Mouse (Mus musculus) hematopoietic stem cell, adult 5-6 weeks (primary cell): ENCODE data around the gene Slc22a23. TPM values are rescaled to one million over a fixed set of nuclear protein-coding genes. Genes with fewer than 3 reads are reported as not detected.

ENCODE experiments used
- ATAC-seq, 2 experiments: fragments of 125-278 bp in 1 of 2; replicated peaks in 1 of 2; 2 replicates each; pipeline ENCODE4 v1.8.0; 2016 to 2017; ENCODE audit warnings: inconsistent platforms in 2 of 2, mild to moderate bottlenecking in 2 of 2, moderate number of reproducible peaks in 2 of 2, low read depth in 1 of 2, moderate TSS enrichment in 1 of 2; ENCODE audit not compliant: low FRiP score in 2 of 2, poor library complexity in 2 of 2, severe bottlenecking in 2 of 2, insufficient read depth in 1 of 2, low TSS enrichment in 1 of 2
- total RNA-seq: library from RNA; stranded (forward); fragments of 172-1452, 232-1000 nt; gene quantifications from 2 replicates; pipeline ENCODE4 v1.2.3, GENCODE M21; 2017

Gene Slc22a23
- total RNA-seq, 1 experiment from 2014 or later = 5.1 TPM

DNA sequence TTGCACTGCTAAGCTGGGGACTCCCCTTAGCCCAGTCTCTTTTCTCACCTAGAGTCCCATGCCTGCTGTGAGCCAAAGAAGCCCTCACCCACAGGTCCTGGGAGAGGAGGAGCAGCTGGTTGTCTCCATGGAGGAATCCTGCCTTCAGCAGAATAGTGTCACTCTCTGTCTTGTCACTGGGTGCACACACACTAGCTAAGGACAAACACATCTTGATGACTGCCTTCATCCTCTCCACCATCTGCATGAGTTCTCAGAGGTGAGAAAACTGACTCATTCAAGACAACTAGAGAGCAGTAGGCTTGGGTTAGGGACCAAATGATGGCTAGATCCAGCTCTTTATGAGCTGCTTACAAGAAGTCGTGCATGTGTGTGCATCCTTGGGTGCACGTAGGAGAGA lies 55.4 kb downstream of the Slc22a23 start:
- no peak for ATAC-seq

DNA sequence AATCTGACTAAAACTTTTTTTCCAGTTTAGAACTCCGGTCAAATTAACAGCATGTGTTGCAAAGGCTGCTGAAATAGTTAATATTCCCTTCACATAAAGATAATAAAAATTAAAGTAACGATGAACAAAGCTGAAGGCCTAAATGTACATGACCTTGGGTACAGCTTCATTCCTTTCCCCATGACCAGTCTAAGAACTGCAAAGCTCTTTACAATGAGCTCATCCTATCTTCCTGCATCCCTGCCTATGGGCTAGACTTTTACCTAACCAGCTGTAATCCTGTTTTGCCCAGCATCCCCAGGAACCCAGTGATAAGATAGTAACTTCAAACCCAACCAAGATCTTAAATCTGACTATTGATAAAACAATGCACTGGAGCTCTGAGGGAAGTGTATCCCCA lies 56.9 kb downstream of the Slc22a23 start:
- ATAC-seq = no peak

DNA sequence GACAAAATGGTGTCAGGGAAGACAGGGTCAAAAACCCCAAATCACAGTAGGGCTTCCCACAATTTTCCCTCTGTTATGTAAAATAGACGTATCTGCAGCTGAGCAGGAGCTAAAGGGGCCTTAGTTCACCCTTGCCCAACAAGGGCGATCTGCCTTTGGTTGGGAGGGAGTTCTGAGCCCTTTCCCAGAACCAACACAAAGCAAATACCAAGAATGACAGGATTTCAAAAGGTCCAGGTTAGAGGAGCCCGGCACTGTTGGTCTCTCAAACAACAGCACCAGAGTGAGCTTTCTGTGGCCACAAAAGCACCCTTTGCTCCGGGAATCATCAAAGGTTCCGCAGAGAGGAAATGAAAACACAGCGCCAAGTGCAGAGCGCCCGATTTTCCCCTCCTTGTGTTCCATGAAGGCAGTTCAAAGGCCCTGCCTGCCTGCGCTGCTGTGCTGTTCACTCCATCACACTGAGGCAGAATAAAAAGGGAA lies 57.3 kb downstream of the Slc22a23 start:
- ATAC-seq = no peak

DNA sequence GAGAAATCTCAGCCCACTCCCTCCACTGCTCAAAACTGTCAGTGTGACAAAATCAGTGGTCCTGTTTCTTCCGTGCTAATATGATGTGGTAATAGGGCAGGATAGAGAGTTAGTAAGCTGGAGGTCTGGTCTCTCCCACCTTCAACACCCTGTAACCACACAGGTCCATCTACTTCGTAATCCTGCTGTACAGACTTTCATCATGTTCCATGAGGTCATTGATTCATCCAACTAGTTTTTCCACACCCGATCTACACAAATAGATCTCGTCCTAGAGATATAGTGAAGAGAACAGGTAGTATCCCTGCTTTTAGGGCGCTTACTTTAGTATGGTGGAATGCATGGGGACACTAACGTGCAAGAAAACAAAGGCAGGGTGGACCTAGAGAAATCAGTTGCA lies 63.6 kb downstream of the Slc22a23 start:
- no peak for ATAC-seq

DNA sequence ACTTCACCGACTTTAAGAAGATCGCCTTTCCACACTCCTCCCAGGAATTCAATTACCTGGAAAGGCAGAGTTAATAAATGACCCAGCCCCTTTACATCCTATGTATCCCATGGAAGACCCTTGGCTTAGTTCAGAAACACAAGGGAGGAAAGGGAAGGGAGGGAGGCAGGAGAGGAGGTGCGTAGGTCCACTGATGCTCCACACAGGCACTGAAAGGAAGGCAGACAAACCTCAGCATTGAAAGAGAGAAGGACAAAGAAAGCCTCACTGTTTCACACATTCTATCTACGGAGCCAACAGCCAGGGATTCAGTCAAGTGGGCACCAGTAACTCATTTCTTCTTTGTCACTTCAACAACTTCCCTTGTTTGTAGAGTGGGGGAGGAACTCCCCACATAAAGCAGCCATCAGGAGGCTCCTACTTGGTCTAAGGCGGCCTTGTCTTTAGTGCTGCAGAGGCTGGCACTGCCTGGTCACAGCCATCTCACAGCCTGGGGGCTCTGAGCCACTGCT lies 66.2 kb downstream of the Slc22a23 start:
- no peak for ATAC-seq

DNA sequence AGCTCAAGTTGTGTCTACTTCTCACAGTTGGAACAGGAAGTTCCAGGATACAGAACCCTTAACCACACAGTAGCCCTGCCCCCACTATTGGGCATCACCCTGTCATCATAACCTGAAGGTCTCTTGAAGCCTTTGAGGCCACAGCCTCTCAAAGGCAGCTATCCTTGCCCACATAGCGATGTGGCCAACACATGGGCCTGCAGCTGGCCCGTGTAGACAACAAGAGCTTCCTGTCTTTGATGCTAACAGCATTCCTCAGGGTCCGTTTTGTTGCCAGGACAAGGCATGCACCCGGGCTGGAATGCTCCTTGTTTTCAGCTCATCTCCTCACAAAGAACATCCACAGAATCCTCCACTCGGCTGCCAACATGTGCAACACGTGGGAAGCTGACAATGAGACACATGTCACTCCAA lies 66.7 kb downstream of the Slc22a23 start:
- peak; percentile 38 to 63 for ATAC-seq

DNA sequence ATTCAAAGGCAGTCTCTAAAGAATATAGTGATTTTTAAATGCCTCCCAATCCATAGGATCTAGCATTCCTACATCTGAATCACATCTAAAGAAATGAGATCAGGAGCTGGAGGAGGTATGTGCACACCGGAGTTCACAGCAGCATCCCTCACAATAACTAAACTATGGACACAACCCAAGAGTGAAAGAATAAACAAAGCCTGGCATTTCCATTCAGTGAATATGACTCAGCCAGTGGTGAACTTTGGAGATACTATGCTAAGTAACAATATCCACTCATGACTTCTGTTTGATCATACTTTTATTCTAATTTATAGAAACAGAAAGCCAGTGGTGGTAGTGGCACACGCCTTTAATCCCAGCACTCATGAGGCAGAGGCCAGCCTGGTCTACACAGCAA lies 67.4 kb downstream of the Slc22a23 start:
- ATAC-seq = no peak

DNA sequence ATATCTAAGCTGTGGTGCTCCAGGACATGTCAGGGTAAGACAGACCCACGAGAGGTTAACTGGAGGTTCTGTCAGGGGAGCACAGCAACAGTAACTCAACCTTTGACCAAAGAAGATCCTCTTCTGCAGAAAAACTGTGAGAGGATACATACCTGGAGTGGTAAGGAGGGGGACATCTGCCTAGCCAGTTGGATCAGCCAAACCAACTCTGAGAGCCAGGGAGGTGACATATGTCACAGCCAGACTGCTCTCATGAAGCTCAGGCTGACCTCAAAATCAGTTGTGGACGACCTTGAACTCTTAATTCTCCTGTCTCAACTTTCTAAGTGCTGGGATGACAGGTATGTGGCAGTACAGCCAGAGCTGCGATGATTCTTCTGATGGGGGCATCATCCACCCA lies 68.0 kb downstream of the Slc22a23 start:
- no peak for ATAC-seq

DNA sequence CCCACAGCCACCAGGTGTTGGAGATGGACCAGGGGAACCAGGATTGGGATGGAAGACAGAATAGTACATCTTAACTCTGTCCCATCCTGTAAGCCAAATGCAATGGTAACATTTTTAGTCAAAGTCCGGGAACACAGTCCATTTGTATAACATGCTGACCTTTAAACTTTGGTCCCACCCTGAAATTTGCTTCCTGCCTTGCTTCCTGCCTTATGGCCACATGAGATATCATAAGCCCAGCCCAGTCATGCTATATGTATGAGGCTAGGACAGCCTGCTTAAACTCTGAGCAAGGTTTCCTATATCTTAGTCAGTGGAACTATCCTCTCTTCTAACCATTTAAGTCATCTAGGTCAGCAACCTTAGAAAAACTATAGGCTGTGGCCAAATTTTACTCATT lies 70.1 kb downstream of the Slc22a23 start:
- ATAC-seq = no peak

DNA sequence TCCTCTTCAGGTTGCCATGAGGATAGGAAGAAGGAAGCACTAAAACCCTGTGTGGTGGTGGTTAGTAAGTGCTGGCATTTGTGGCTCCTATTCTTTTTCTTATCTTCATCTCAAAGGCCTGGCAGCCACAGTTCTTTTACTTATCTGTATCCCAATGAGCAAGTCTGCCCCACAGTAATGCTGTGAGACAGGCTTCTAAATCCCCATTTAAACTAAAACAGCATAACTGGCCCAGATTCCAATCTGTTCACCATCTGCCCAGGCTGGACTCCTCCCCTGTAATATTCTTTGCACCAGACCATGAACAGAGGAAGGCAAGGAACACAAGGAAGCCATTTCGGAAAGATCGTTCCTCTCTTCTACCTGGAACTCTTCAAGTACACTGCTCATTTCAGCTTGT lies 70.6 kb downstream of the Slc22a23 start:
- no peak for ATAC-seq

DNA sequence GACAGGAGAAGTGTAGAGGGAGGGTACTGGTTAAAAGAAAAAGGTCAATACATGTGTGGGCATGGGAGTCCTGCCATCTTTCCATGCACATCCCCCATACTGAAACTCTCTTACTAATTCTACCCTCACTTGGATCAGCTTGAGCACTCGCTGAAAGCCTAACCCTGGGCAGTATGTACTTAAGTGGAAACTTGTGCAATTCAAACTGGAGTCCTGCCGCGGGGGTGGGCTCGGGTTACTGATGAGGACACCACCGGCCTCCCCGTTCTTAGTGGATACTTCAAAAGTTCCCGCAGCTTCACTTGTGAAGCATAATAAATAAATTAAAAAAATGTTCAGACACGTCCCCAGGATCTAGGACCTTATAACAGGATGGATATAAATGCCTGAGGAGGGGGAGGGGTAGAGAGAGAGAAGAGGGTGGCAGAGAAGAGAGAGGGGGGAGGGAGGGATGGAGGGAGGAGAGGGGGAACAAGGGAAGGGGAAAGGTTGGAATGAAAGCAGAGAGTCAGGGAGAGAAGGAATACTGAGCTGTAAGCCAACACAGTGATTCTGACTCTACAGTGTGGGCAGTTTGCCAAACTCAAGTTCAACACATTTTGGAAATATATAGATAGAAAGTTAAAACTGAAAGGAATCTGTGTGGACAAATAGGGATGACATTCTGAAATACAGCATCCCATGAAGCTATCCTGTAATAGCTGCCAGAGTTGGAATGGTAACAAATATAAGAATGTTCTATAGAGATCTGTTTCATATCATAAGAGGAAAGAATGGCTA lies 72.5 kb downstream of the Slc22a23 start:
- ATAC-seq = no peak

DNA sequence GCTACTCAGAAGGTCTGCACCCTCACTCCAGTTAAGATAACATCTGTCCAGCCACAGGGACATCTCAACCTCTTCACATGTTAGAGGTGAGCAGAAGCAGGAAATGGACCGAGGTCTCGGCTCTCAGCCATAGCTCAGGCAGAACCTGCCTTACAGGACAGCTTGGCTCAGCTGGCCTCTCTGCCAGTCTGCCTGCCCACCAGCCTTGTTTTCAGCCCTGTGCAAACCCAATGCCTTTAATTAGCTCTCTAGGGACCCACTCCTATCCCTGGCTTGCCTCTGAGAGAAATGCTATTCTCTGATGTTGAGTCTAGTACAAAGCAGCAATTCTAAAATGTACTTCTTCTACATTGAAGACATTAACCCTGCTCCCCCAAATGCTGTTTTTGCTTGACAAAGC lies 73.3 kb downstream of the Slc22a23 start:
- ATAC-seq = no peak

DNA sequence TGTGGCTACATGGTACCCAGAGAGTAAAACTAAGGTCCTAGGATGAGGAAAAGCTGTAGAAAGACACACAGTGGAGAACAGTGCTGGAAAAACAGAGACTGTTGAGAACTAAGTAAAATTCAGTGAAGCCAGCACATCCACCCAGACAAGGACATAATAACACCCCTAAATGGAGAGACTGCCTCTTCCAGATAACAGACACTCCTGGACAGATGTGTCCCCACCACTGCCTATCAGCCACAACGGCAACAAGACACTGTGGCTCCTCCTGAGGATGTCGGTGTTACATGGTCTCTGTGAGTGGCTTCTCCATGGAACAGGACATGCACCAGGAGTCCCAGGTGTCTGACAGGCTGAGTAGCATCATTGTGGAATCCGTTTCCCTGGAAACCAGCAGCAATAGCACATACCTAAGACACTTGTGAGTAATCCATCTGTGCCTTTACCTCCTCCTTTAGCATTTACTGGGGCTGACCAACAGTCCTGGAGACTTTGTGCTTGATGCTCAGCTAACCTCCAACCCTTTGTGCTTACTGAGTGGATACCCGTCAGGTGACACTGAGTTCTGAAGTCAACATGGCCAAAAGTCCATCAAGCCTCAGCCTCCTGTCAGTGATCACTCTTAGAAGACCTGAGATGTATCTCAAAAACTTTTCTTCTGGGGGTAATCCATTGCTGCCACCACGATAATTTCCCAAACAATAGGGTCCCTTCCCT lies 73.9 kb downstream of the Slc22a23 start:
- ATAC-seq = no peak; a peak in 1 of 4 replicates

DNA sequence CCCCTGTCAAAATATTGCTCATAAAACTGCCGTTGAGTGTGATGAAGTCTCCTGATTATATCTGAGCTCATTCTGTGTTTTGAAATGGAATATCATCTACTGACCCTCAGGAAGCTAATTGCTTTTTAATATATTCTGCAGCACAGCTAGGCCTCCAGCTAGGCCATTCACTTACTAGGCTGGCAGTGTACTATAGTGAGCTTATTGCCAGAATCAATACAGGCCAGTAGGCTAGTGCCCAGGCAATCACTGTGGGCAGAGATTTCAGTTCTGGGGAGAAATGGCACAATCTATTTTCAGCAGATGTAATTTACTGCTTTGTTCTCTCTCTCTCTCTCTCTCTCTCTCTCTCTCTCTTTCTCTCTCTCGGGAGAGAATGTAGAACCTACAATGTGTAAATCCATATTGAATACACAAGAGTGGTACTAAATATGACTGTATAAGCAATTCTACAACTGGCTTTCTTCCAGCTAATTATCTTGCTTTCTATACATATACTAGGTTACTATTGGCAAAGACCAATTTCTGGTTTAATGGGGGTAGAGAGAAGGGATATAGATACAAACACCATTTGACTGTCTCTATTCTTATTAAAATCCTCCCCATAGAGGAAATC lies 75.5 kb downstream of the Slc22a23 start:
- ATAC-seq = no peak

DNA sequence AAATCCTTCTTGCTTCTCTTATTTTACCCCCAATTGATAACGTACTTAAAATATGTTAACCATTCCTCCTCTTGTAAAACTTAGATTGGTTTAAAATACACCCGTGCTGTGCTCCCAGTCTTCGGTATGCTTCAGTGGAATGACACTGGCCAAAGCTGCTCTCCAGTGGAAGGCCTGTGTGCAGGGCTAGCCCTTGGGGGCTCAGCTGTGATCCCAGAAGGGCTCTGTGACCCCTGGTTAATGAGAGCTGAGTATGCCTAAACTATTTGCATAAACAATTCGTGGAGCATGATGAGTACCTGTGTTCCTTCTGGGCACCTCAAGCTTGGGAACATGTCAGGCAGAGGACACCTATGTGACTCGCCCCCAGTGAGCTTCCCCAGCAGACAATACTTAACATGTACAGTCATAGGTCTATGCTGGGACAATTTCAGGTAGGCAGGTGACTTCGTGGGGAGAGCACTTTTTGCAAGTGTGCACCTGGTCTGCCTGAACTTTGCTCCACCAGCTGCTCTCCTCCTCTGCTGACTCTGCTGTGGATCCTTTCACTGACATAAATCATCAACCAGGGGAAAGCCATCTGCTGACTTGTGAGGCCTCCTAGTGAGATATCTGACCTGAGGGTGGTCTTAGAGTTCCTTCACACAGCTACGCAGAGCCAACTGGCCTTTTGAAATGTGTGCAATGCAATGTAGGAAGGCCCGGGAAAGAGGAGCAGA lies 77.9 kb downstream of the Slc22a23 start:
- no peak for ATAC-seq

DNA sequence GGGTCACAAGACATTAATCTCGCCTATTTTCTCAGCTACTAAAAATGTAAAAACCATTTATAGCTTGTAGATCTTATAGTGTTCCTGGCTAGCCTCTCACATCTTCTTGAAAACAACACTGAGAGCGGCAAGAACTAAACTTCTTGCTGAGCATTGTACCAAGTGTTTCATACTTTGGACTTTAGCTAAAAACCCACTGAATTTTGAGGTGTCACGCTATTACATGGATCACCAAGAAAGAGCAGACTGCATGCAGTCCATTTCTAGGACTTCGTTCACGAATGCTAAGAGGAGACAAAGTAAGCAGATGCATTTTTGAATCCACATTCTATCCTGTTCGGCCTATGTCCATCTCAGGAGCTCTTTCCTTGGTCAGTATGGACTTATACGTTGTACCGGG lies 78.9 kb downstream of the Slc22a23 start:
- no peak for ATAC-seq

DNA sequence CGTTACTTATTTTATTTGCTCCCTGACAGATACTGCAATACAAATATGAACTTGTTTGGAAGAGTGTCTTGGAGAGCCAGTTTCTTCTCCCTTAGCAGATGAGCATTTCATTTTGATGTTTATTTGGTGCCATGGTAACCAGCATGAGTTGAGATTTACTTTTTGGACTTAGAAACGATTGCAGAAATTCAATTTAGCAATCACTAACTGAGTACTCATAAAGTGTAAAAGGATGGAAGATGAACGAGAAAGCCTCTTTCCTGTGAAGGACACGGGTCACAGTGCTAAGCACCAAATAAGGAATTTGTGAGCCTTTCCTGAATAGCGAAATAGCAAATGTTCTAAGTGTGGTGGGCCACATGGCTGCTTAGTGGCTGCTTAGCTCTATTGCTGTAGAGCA lies 79.4 kb downstream of the Slc22a23 start:
- ATAC-seq = no peak
